Mouse (Mus musculus): ENCODE measurements around the gene Eps8l2. TPM values are rescaled to one million over a fixed set of nuclear protein-coding genes. Genes with fewer than 3 reads are reported as not detected.

The Eps8l2 gene
- polyA plus RNA-seq, 1 experiment from 2014 or later: 22.2 TPM

- H3K4me2 ChIP-seq (ENCODE audit: low read depth, low read length): no peak overlapping the region
- 68% methylated on average over 3 of the region's 3 CpGs for WGBS (ENCODE audit: insufficient replicate concordance)
- no peak overlapping the region for H3K4me3 ChIP-seq (ENCODE audit: low read depth, low read length)
- ATAC-seq: no peak
- H3K9me3 ChIP-seq (ENCODE audit: low read length): no peaks in the 10 kb centered on the region
- peaks cover 20% of the 10 kb centered on the region for H3K4me1 ChIP-seq (ENCODE audit: insufficient read depth)
- no peak for DNase-seq
- H3K9ac ChIP-seq (replicated peaks): no peak overlapping the region
- peaks cover 27% of the 10 kb centered on the region for H3K27me3 ChIP-seq (ENCODE audit: insufficient read depth, low read length)
- H3K27ac ChIP-seq (ENCODE audit: low read depth): no peak overlapping the region
- H3K36me3 ChIP-seq (replicated peaks; ENCODE audit: insufficient read depth, low read length): peaks cover 15% of the 10 kb centered on the region; the same call in 1 of the 2 replicates
- TF ChIP-seq CTCF (IDR thresholded peaks at IDR 0.05; ENCODE audit: low read depth): no peak
- no peak for TF ChIP-seq EP300 (IDR thresholded peaks at IDR 0.05; ENCODE audit: low read depth)
These were observed 40.6 kb upstream of the Eps8l2 start for GRCm38 (mm10) chr7:141297926-141298650.

GRCm38 (mm10) chr7:141299175-141299574 is 39.5 kb upstream of the Eps8l2 start:
- no peak for DNase-seq
- no peaks in the 10 kb centered on the region for H3K9me3 ChIP-seq (ENCODE audit: low read length)
- ATAC-seq: no peak
- peaks cover 16% of the 10 kb centered on the region for H3K27me3 ChIP-seq (ENCODE audit: insufficient read depth, low read length)
- no peak overlapping the region for H3K4me2 ChIP-seq (ENCODE audit: low read depth, low read length)
- WGBS (ENCODE audit: insufficient replicate concordance): 88% methylated on average over 8 of the region's 8 CpGs
- H3K36me3 ChIP-seq (replicated peaks; ENCODE audit: insufficient read depth, low read length): peaks cover 21% of the 10 kb centered on the region; the same call in 1 of the 2 replicates
- no peak overlapping the region for H3K4me3 ChIP-seq (ENCODE audit: low read depth, low read length)
- peaks cover 13% of the 10 kb centered on the region for H3K4me1 ChIP-seq (ENCODE audit: insufficient read depth)
- no peak overlapping the region for H3K9ac ChIP-seq (replicated peaks)
- H3K27ac ChIP-seq (ENCODE audit: low read depth): no peak overlapping the region
- TF ChIP-seq EP300 (IDR thresholded peaks at IDR 0.05; ENCODE audit: low read depth): no peak
- no peak for TF ChIP-seq CTCF (IDR thresholded peaks at IDR 0.05; ENCODE audit: low read depth)

GRCm38 (mm10) chr7:141301386-141301785 is 37.3 kb upstream of the Eps8l2 start:
- H3K4me3 ChIP-seq (ENCODE audit: low read depth, low read length): no peak overlapping the region
- peaks cover 8% of the 10 kb centered on the region for H3K4me1 ChIP-seq (ENCODE audit: insufficient read depth)
- no peaks in the 10 kb centered on the region for H3K27me3 ChIP-seq (ENCODE audit: insufficient read depth, low read length)
- 91% methylated on average over 9 of the region's 9 CpGs for WGBS (ENCODE audit: insufficient replicate concordance)
- DNase-seq: no peak
- H3K27ac ChIP-seq (ENCODE audit: low read depth): no peak overlapping the region
- peaks cover 36% of the 10 kb centered on the region for H3K36me3 ChIP-seq (replicated peaks; ENCODE audit: insufficient read depth, low read length)
- no peak overlapping the region for H3K4me2 ChIP-seq (ENCODE audit: low read depth, low read length)
- no peaks in the 10 kb centered on the region for H3K9me3 ChIP-seq (ENCODE audit: low read length)
- ATAC-seq: no peak
- TF ChIP-seq EP300 (IDR thresholded peaks at IDR 0.05; ENCODE audit: low read depth) (no peak), CTCF (IDR thresholded peaks at IDR 0.05; ENCODE audit: low read depth) (no peak)
- no peak overlapping the region for H3K9ac ChIP-seq (replicated peaks)

GRCm38 (mm10) chr7:141302702-141303268 is 35.9 kb upstream of the Eps8l2 start:
- 67% methylated on average over 1 of the region's 1 CpGs for whole genome bisulfite sequencing (ENCODE audit: insufficient replicate concordance)
- Histone ChIP-seq H3K27me3 (ENCODE audit: insufficient read depth, low read length) (no peaks in the 10 kb centered on the region), H3K4me3 (ENCODE audit: low read depth, low read length) (no peak overlapping the region), H3K36me3 (replicated peaks; ENCODE audit: insufficient read depth, low read length) (peaks cover 44% of the 10 kb centered on the region), H3K9ac (replicated peaks) (0 out of 2 replicates have a peak overlapping the region, but pooled peaks have one; percentile 41), H3K9me3 (ENCODE audit: low read length) (no peaks in the 10 kb centered on the region), H3K4me1 (ENCODE audit: insufficient read depth) (peaks cover 8% of the 10 kb centered on the region), H3K4me2 (ENCODE audit: low read depth, low read length) (no peak overlapping the region), H3K27ac (ENCODE audit: low read depth) (peak overlapping the region; percentile 55)
- TF ChIP-seq CTCF (IDR thresholded peaks at IDR 0.05; ENCODE audit: low read depth) (no peak), EP300 (IDR thresholded peaks at IDR 0.05; ENCODE audit: low read depth) (no peak)
- DNase-seq (no peak), ATAC-seq (peak; percentile 67)

GRCm38 (mm10) chr7:141304537-141304936 is 34.1 kb upstream of the Eps8l2 start:
- peaks cover 51% of the 10 kb centered on the region for H3K36me3 ChIP-seq (replicated peaks; ENCODE audit: insufficient read depth, low read length)
- H3K4me1 ChIP-seq (ENCODE audit: insufficient read depth): peaks cover 8% of the 10 kb centered on the region
- H3K9me3 ChIP-seq (ENCODE audit: low read length): no peaks in the 10 kb centered on the region
- DNase-seq (no peak), ATAC-seq (peak; percentile 74)
- no peak overlapping the region; the same call in 1 of the 2 replicates for H3K9ac ChIP-seq (replicated peaks)
- WGBS (ENCODE audit: insufficient replicate concordance): 71% methylated on average over 4 of the region's 4 CpGs
- H3K27ac ChIP-seq (ENCODE audit: low read depth): no peak overlapping the region
- no peaks in the 10 kb centered on the region for H3K27me3 ChIP-seq (ENCODE audit: insufficient read depth, low read length)
- no peak overlapping the region for H3K4me3 ChIP-seq (ENCODE audit: low read depth, low read length)
- TF ChIP-seq EP300 (IDR thresholded peaks at IDR 0.05; ENCODE audit: low read depth) (no peak), CTCF (IDR thresholded peaks at IDR 0.05; ENCODE audit: low read depth) (no peak)
- no peak overlapping the region for H3K4me2 ChIP-seq (ENCODE audit: low read depth, low read length)

- Histone ChIP-seq H3K27me3 (ENCODE audit: insufficient read depth, low read length) (no peaks in the 10 kb centered on the region), H3K4me1 (ENCODE audit: insufficient read depth) (no peaks in the 10 kb centered on the region), H3K9me3 (ENCODE audit: low read length) (no peaks in the 10 kb centered on the region), H3K4me3 (ENCODE audit: low read depth, low read length) (no peak overlapping the region), H3K9ac (replicated peaks) (no peak overlapping the region), H3K4me2 (ENCODE audit: low read depth, low read length) (no peak overlapping the region), H3K36me3 (replicated peaks; ENCODE audit: insufficient read depth, low read length) (peaks cover 66% of the 10 kb centered on the region), H3K27ac (ENCODE audit: low read depth) (no peak overlapping the region)
- 72% methylated on average over 2 of the region's 2 CpGs for WGBS (ENCODE audit: insufficient replicate concordance)
- TF ChIP-seq CTCF (IDR thresholded peaks at IDR 0.05; ENCODE audit: low read depth) (no peak), EP300 (IDR thresholded peaks at IDR 0.05; ENCODE audit: low read depth) (no peak)
- no peak for DNase-seq
- no peak for ATAC-seq
These were observed 24.3 kb upstream of the Eps8l2 start for GRCm38 (mm10) chr7:141314416-141314815.

Data from liver, postnatal 0 days (tissue).